Mouse (Mus musculus) heart, postnatal 0 days (tissue): Measurements from ENCODE around the gene Fry.

ENCODE experiments used
- CTCF ChIP-seq: IDR thresholded peaks from 2 replicates; pipeline ENCODE4 v1.5.1; 2016; ENCODE audit warnings: antibody characterized with exemption, control low read depth, low read depth
- EP300 ChIP-seq: IDR thresholded peaks from 2 replicates; pipeline ENCODE4 v1.6.1; 2016; ENCODE audit warnings: antibody characterized with exemption, low read depth

DNA sequence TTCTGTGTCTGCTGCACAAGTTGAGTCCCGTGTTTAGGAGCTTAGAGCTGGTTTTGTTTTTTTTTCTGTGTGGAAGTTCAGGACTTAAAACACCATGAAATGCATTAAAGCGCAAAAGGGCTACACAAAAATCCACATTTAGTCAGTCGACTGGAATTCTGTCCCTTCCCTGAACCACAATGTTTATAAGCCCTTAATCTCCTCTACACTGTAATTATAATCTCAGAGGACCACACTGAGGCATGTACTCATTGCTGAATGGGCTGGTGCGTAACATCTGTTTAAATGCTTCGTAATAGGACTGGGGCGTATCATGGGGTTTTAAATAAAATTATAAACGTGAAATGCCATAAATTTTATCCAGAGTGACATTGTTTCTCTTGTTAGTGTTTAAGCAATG lies 89.6 kb downstream of the Fry start:
- no peak for TF ChIP-seq CTCF
- no peak for TF ChIP-seq EP300
